Mouse (Mus musculus) cerebellum, postnatal 14 days (tissue): ENCODE results near the gene Prdm2.

Experiments used
- DNase-seq, 2 experiments: peaks; one replicate each; pipeline ENCODE4 v3.0.0; 2021; ENCODE audit warnings: mixed read lengths in 2 of 2

Gene Prdm2

DNA sequence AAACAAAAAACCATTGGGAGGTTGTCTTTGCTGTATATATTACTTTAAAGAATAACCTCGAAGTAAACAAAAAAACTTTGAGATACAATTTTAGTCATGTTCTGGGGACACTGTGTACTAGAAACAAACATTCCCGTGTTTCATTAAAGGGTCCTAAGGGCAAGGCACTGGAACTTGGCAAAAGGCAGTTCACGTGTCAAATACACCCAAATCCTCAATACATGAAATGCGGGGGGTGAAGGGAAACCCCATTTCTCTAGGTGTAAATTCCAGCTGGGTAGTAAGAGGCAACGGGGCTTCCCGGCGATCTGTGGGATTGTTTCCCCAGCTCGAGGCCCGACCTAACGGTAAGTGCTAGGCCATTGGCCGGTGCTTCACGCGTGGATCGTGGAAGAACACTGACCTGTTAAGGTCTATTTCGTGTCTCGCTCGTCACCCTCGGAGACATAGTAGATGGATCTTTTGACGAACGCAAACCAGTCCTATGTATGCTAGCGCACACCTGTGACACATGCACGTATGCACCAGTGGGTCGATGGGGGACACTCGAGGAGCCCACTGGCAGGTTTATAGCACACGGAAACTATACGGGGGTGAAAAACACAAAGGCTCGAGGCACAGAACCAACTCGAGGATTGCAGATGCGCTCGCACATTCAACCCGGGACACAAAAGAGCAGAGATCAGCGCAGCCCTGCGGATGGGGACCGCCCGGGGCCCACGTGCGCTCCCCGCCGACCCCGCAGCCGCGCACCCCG, 1.0 kb downstream of the Prdm2 start:
- peak; percentile 49 to 61 for DNase-seq

DNA sequence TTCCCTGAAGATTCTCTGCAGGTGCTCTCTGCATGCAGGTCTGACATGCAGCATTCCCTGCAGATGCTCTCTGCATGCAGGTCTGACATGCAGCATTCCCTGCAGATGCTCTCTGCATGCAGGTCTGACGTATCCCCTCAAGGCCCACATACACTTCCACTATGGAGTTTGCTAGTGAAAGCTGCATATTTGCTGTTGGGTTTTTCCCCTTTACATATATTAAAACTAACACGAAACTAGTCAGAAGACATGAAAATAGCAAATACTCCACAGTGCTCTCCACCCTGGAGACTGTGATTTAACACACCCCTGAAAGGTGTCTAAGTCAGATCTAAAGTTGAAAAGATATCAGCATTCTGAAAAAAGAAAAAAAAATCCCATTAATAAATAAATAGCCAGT, 2.8 kb downstream of the Prdm2 start:
- no peak for DNase-seq

DNA sequence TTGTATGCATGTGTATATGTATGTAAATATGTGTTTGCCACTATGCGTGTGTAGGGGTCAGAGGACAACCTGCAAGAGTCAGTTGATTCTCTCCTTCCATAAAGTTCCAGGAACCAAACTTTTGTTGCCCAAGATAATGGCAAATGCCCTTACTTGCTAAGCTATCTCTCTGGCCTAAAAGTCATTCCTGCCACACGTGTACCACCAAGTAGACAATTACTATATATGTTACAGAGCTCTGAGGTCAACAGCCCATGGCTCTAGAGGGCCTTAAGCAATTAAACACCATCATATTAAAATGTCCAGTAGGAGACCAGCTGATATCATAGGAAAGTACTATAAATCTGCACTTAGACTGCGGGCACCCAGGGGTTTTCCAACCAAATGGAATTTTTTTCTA, 10.1 kb downstream of the Prdm2 start:
- no peak for DNase-seq

DNA sequence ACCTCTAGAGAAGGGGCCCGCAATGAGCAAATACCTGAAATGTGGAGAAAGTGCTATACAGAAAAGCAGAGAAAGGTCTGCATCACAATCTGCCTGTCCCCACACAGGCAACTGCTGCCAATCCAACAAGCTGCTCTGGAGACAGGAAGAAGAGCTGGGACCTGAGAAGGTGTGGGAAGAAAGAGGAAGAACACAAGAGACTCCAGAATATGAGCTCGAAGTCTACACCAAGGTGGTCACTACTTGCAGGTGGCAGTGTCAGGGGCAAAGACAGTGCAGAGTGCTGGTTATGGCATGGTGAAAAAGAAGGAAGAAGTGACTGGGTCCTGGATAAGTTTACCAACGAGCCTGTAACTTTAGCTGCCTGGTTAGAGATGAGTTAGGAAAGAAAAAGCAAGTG, 14.4 kb downstream of the Prdm2 start:
- no peak for DNase-seq

DNA sequence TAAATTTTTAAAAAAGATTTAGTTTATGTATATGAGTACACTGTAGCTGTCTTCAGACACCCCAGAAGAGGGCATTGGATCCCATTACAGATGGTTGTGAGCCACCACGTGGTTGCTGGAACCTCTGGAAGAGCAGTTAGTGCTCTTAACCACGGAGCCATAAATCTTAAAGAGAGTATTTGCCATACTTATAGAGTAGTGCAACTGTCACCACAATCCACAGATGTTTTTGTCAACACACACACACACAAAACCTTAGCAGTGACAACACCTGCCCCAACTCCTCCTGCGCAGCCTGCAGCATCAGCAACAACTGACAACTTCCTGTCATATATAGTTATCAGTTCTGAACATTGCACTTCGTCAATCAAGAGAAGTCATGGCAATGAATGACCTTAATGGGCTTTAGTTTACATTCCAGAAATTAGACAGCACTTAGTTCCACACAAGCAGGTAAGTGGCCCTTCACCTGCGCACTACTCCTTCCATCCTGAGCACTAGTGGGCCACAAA, 14.9 kb downstream of the Prdm2 start:
- DNase-seq, result no peak

DNA sequence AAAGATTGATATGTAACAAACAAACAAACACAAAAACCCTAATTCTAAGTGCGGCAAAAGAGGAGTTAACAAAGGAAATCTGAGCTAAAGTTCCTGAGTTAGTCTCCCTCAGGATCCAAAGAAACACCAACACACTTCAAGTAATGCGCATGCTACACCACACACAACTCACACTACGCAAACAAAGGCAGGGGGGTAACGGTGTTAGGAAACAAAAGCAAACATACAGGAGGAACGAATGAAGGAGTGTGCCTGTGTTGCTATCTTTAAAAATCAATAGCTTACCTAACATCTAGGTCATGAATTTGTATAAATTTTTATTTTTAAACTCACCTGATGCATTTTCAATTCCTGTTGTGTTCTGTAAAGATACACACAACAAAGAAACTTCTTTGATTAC, 18.5 kb downstream of the Prdm2 start:
- no peak for DNase-seq

DNA sequence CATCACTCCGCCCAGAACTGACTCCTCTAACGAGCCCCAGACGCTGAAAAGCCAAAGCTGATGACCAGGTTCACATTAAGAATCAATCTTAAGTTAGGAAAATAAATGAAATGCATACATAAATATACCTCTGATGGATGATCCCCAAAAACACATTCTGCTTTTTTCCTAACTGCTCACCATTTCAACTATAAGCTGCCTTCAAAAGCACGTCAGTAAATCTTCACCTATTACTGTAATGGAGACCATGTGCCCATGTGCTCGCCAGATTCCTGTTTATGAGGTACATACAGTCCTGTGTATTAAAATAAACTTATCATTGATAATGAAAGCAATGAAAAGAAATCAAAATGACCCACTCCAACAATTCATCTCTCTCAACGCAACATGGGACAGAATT, 19.6 kb downstream of the Prdm2 start:
- no peak for DNase-seq

DNA sequence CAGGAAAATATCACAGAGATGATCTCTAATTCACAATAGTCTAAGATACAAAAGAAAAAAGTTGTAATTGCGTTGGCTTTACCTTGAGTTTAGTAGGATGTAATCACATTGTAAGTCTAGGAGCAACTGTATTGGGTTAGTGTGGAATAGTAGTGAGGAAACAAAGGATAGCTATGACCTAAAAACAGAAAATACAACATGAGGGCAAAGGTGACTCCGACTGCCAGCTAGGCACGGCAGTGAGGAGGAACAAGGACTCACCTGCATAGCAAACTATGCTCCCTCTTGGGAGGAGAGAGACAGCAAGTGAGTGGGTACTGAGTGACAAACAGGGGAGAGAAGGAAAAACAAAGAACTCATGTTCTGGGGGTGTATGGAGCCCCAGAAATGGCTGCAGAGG, 21.0 kb downstream of the Prdm2 start:
- no peak for DNase-seq

DNA sequence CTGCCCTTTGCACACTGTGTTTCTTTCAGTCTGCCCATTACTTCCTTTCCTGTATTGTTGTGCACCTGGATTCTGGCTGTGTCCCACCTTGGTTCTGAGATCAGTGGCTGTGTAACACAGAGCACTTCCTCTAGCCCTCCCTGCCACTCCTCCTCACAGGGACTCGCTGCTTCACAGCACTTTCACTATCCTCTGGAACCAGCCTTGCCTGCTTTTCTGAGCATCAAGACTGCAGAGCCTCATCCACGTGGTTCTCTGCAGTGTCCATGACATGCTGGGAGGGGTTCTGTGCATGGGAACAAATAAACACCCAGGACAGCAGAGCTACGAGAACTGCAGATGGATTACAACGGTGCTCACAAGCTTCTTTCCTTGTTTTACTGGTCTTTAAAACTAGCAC, 22.1 kb downstream of the Prdm2 start:
- DNase-seq, result peak in 1 of 2 experiments; percentile 8

DNA sequence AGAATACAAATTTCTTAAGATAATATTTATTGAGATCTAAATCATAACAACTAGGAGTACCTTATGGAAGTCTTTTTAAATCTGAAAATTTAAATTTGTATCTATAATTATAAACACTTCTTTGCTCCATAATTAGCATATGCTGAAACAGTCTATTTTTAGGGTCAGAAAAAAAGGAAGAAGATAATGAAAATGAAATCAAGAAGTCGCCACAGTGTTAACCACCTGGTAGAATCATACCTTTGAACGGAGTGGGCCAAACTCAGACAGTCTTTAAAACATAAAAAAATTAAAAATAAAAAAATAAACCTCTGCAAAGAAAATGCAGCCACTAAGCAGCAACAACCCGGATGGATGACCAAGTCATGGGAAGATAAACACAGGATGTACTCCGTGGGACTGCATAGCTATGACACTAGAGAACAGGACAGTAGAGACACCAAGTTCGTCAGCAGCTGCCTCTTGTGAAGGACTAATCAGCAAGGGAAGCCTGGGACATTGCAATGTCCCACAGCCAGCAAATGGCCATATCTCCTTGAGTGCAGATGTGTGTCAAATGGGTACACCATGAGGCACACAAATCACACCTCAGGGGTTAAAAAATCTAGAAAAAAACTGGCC, 24.1 kb downstream of the Prdm2 start:
- DNase-seq, result no peak

DNA sequence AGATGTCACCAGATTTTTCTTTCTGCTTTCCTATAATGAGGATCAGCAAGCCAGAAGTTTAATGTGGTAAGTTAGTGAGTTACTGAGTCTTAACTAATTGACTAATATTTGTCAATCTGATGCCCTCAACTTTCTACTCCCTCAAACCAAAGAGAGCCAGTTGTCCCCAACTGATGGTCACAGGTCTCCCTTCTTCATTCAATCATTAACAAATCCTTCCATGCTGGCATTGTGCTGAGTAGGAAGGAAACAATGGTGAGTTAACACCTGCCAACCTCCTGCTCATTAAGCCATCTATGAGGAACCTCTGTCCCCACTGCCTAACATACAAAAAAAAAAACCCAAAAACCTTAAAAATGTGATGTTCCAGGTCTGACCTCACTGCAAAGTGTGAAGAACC, 26.7 kb downstream of the Prdm2 start:
- no peak for DNase-seq

DNA sequence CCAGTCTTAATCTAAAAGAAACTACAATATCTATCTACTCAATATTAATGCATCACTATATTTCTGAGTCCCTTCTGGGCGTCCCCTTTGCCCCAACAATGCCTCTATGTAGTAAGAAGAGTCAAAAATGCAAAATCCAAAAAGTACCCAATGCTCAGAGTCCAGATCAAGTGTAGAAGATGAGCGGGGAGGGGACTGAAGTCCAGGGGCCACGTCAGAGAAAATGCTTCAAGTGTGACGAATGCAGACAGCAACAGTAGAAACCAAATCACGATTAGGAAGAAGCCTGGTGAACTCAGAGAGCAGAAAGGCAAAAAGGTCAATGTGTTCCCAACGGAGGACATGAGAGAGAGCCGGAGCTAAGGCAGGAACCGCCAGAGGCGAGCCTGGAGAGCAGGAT, 27.3 kb downstream of the Prdm2 start:
- no peak for DNase-seq

DNA sequence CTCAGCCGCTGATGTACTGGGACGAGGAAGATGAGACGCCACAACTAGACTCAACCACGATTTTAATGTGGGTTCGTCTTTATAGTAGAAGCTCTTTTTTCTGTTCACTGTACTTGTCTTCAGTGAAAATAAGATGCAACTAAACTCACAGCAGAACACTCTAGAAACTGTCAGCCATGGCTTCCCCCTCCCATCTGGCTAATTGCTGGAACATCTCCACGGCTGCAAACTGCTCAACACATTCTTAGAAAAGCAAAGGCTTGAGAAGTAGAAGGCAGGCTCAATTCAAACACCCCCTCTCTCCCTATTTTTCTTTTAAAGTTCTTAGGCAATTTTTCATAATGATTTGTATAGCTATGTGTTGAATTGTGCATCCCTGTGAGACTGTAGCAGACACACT, 29.7 kb downstream of the Prdm2 start:
- DNase-seq, result no peak

DNA sequence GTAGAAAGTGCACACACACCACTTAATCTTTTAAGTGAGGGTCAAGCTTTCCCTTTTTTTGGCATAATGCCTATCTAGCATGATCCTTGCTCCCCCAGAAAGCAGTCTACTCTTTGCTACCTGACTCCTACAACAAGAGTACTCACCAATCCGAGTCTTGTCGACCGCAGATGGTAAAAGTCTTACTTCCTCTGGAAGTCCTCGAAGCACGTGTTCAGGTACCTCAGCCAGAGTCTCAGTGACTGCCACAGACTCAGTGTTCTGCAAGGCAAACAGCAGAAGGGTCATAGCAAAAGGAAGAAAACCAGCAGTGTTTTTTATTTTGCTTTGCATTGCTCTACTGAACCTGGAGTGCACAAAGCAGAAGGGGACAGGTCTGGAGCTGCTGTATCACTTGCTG, 32.1 kb downstream of the Prdm2 start:
- no peak for DNase-seq

DNA sequence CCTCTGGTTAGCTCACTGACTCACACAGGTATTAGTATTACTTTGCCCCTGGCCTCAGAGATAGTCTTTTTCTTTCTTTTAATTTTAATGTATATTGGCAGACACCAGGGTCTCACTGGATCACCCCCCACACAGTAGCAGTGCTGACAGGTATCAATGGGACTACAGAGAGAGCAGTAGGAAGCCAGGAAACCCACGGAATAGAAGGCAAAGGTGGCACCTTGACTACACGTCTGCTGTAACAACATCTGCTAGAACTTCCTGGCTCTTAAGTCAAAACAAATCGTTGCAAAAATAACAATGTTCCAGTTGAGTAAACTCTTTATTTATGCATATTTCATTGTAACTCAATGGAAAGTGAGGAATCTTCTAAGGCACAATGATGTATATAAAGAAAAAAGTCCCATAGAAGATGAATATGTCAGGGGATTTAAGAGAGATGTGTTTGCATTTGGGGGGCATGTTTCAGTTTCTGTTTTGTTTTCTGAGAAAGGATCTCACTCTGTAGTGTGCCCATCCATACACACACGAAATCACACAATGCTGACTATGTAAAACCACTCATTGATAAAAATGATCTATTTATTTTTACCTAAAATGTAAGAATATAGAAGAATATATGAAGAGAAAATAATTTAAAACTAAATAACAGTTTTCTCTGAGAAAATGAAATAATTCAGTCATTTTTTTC, 41.0 kb downstream of the Prdm2 start:
- DNase-seq, result no peak

DNA sequence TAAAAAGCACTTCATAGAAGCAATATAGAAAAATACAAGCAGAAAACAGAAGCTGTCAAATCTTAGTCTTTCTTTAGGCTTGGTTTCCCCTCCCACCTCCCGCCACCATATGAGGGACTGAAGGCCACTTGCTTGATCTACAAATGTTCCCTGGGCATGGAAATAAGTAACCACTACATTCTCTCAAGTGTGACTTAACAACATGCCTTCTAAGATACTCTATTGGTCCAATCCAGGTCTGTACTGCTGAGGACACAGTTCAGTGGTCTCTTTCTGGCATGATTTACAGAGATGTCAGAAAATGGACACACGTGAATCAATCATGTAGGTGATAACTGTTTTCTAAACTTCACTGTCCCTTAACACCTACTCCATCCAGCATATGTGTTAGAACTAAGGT, 42.5 kb downstream of the Prdm2 start:
- DNase-seq, result no peak

DNA sequence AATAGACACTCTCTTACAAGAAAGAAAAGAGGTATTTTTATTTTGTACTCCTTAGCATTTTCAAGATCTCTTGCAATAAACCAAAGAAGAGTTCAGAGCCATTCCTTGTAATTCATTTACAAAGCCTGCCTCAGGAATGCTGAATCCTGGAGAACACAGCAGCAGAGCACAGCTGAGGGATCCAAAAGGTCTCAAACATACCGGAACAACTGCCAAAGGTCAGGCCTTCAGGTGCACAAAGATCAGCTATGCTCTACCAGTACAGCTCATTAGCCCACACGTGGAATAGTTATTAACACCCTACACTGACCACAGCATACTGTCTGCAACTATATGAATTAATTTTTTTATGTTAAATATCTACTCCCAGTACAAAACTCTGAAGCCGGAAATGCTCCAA, 44.7 kb downstream of the Prdm2 start:
- no peak for DNase-seq

DNA sequence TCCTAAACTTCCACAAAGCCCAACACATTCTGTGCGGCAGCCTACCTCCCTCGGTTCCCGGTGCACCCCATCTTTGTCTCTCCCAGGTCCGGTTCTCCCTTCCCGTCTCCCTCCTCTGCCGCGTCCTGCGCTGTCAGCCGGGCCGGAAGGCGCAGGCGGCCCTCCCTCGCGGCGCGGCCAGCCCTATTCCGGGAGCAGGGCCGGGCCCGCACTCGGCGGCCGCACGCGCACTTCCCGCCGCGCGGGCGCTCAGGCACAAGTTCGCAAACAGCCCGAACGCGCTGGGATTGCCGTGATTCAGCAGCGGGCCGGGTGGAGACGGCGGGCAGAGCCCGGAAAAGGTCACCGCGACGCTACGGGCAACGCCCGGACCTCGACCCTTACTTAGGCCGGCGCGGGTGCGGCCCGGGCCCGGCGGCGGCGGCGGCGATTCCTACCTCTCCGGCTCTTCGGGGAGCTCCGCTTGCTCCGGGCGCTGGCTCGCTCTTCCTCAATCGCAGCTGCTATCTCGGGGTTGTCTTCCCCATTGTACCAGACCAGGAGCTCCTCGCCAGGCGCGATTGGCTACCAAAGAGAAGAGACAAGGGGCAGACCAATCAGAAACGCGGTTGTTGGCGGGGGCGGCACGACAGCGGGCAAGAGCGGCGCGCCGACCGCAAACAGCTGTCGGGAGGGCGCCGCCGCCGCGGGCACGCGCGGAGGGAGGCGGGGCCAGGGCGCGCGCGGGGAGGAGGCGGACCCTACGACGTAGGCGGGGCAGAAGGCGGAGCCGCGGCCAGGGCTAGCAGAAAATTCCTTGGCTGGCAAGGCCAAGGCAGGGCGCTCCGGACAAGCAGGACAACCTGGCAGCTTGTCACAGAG, 50.9 kb downstream of the Prdm2 start:
- peak; percentile 99 for DNase-seq

DNA sequence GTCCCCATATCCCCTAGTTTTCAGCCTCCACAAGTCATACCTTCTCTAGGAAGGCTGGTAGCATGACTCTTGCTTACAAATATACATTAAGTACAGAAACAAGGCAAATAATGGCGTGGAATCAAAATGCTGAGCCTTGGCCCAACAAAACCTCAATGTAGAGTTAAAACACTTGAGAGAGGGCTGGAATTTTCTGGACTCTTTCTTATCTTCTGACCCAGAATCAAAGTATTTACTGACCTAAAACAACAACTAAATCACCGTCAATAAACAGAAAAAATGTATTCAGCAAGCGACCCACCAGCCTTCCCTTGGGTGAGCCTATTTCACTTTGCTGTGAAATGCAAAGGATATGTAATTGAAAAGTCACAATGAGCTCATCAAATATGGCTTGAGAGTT, 52.0 kb downstream of the Prdm2 start:
- no peak for DNase-seq

DNA sequence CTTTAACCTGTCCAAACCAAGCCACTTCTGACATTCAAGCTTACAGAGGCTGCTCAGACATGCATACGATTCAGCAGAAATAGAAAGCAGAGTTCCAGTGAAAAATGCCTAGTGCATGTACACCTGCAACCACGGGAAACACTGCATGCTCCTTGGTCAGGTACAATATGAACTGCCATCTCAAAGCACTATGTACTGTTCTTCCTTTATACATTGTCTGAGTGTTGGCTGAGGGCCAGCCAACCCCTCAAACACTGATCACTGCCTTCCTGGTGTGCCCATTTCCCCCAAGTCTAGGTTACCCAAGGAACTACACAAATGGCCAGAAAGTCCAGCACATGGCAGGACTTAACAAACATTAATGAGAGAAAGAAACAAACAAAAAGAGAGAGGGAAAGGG, 53.5 kb downstream of the Prdm2 start:
- DNase-seq, result no peak

DNA sequence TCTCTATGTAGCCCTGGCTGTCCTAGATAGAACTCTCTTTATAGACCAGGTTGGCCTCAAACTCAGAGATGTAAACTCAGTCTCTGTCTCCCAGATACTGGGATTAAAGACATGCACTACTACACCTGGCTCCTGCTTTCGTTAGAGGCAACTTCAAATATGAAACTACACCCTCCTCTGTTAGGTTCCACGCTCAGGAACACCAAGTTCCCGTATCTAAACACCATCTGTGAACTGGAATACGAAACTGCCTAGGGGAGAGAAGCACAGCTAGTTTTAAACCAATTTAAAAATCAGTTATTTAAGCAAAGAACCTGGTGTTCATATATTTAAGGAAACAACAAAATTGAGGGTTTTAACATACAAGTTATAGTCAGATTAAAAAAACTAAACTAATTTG, 56.9 kb downstream of the Prdm2 start:
- DNase-seq, result no peak

DNA sequence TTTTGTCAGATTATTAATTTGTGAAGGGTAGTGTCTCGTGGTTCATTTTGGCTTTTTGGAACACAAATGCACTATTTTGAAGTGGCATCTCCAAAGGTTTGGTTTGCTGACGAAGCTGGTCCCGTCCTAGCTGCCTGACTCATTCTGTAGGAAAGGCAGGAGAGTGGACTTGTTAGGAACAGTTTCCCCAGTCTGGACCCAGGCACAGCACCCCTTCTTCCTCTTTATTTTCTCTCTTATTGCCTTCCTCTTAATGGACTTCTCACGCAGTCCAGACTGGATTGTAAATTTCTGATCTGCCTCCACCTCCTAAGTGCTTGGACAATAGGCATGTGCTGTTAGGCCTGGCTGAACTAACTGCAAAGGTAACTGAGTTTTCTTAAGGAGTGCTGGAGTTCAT, 57.8 kb downstream of the Prdm2 start:
- DNase-seq, result no peak

DNA sequence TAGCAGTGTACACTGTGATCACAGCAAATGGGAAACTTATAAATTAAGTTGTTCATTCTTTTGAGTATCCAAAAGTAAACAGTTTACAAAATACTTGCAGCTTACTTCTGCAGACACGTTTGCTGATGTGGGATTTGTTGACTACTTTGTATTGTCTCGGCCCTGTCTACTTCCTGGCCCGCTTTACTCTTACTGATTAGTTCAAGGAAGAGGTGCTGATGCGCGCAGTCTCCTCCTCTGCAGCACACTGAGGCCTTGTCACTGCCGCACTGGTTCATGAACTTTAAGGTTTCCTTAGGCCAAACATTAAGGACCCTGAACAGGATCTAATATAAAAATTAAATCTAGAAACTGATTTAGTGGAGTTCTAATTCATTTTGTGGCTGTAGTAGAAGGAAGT, 58.2 kb downstream of the Prdm2 start:
- DNase-seq, result no peak
